Mouse (Mus musculus): ENCODE measurements around the gene Gm6993.

- TF ChIP-seq CTCF (IDR thresholded peaks at IDR 0.05; ENCODE audit: borderline replicate concordance, insufficient read depth, low read depth, low read length): no peak
- TF ChIP-seq POLR2A (IDR thresholded peaks at IDR 0.05; ENCODE audit: borderline replicate concordance, insufficient read depth, low read length): no peak
Measured at GRCm38 (mm10) chr12:31203746-31204455, 36.7 kb upstream of the Gm6993 start.

Data from cerebellum, adult 2 months (tissue).